Mouse (Mus musculus): Measurements from ENCODE around the gene Rorb. TPM values are rescaled to one million over a fixed set of nuclear protein-coding genes. Genes with fewer than 3 reads are reported as not detected.
A peak's percentile ranks its signal among the peaks of the same experiment; 100 is the strongest.

Gene Rorb
- 1.7 and 1.9 TPM in 2 replicates for polyA plus RNA-seq (2016; fragmentation: Nextera tagmentation; extraction: Ambion mirVana)

DNA sequence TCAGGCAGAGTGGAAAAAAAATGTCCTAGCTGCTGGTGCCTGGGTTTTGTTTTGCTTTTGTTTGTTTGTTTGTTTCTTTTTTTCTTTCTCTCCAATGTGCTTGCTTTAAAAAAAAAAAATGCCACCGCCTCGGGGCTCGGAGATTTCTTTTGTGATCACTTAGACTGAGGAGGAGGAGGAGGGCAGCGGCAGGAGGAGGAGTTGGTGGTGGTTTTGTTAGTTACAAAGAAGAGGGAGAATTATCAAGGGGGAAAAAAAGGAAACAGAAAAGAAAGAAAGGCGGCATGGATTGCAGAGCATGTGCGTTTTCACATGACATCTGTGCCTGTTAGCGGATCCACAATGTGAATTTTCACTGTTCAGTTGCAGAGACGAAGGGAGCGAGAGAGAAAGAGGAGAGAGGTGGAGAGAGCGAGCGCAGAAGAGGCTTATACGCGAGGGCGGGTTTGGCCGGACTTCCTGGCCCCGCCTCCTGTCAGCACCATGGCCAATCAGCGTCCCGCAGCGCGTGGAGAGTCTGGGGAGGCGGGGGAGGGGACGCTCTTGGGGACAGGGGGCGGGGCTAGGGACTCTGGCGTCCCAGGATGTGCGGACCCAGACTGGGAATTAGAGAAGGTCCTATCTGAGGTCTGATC, at the start of gene Rorb:
Gene Rorb, minus strand, starts transcription at position 404 of the 635 bp plus-strand sequence.
- DNase-seq (ENCODE audit: extremely low spot score, low spot score): peak; percentile 88

DNA sequence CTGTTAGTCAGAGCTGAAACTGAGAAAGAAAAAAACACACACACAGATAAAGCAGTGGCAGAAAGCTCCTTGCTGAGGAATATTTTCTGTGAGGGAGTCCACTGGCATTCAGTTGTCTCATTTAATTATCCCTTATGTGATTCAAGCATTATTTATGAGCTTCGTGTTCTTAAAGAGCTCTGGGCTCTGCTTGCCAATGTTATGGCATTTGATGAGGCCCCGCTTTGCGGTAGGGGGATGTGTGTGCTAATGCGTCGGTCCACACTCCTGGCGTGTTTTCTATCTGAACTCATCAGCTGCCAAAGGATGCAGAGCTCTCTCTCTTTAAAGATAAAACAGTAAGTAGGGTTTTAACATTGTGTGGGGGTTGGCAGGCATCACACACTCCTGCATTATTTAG, 37.9 kb upstream of the Rorb start:
- no peak for DNase-seq (ENCODE audit: extremely low spot score, low spot score)
- WGBS: 89% methylated on average over 6 of the region's 6 CpGs

More for the DNA sequence above, at the start of gene Rorb:
- Histone ChIP-seq H3K27me3 (ENCODE audit: poor library complexity, severe bottlenecking) (peaks cover 48% of the 10 kb centered on the region), H3K36me3 (replicated peaks) (no peaks in the 10 kb centered on the region), H3K9me3 (no peaks in the 10 kb centered on the region), H3K27ac (peak within 1 kb of the TSS; percentile 78), H3K4me1 (peaks cover 26% of the 10 kb centered on the region), H3K4me3 (peak within 1 kb of the TSS; percentile 64)
- under 1% methylated on average over 25 of the region's 25 CpGs for WGBS

DNA sequence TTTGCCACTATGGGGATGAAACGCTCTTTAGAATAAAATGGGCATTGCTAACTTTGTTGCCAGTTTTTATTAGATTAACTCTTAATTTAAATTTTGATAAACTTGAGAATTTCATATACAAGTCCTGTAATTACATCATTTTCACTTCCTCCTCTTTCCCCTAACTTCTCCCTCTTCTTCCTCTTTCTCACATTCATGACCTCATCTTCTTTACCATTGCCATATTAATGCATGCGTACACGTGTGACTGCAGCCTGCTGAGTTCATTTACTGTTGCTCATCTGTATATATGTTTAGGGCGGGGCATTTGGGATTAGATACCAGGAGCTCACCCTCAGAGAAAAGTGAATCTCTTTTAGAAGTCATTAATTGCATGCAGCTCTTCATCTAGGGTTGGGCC, 33.5 kb upstream of the Rorb start:
- H3K9me3 ChIP-seq: no peaks in the 10 kb centered on the region
- no peak for DNase-seq (ENCODE audit: extremely low spot score, low spot score)
- no peak overlapping the region for H3K27ac ChIP-seq
- H3K4me3 ChIP-seq: no peak overlapping the region
- 87% methylated on average over 4 of the region's 4 CpGs for WGBS
- H3K27me3 ChIP-seq (ENCODE audit: poor library complexity, severe bottlenecking): no peaks in the 10 kb centered on the region
- H3K4me1 ChIP-seq: no peaks in the 10 kb centered on the region
- H3K36me3 ChIP-seq (replicated peaks): no peaks in the 10 kb centered on the region

More for the DNA sequence above, 37.9 kb upstream of the Rorb start:
- no peak overlapping the region for H3K27ac ChIP-seq
- no peaks in the 10 kb centered on the region for H3K27me3 ChIP-seq (ENCODE audit: poor library complexity, severe bottlenecking)
- H3K36me3 ChIP-seq (replicated peaks): no peaks in the 10 kb centered on the region
- no peaks in the 10 kb centered on the region for H3K4me1 ChIP-seq
- no peaks in the 10 kb centered on the region for H3K9me3 ChIP-seq
- H3K4me3 ChIP-seq: no peak overlapping the region

- Histone ChIP-seq H3K27me3 (ENCODE audit: poor library complexity, severe bottlenecking) (no peaks in the 10 kb centered on the region), H3K36me3 (replicated peaks) (no peaks in the 10 kb centered on the region), H3K27ac (no peak overlapping the region), H3K9me3 (no peaks in the 10 kb centered on the region), H3K4me1 (no peaks in the 10 kb centered on the region), H3K4me3 (no peak overlapping the region)
- WGBS: 72% methylated on average over 2 of the region's 2 CpGs
- no peak for DNase-seq (ENCODE audit: extremely low spot score, low spot score)
Observed at GRCm38 (mm10) chr19:19136856-19137255, 25.9 kb upstream of the Rorb start.

DNA sequence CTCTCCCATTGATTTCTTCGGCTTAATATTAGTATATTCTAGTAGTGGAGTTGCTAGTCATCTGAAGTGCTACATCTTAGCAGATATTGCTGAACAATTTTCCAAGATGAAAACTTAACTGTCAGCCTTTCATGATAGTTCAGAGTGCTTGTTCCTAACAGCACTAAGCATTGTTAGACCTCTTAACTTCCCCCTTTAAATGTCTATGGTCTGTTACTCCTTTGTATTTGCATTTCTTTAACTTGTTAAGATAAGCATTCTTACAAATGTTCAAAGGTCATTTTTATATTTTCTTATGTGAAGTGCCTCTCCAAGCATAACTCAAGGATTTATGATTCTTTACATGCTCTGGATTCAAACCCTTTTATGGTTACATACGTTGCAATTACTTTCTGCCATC, 24.8 kb upstream of the Rorb start:
- DNase-seq (ENCODE audit: extremely low spot score, low spot score): no peak
- H3K36me3 ChIP-seq (replicated peaks): no peaks in the 10 kb centered on the region
- H3K4me3 ChIP-seq: no peak overlapping the region
- no peaks in the 10 kb centered on the region for H3K27me3 ChIP-seq (ENCODE audit: poor library complexity, severe bottlenecking)
- no peaks in the 10 kb centered on the region for H3K4me1 ChIP-seq
- 90% methylated on average over 2 of the region's 2 CpGs for WGBS
- no peaks in the 10 kb centered on the region for H3K9me3 ChIP-seq
- no peak overlapping the region for H3K27ac ChIP-seq

DNA sequence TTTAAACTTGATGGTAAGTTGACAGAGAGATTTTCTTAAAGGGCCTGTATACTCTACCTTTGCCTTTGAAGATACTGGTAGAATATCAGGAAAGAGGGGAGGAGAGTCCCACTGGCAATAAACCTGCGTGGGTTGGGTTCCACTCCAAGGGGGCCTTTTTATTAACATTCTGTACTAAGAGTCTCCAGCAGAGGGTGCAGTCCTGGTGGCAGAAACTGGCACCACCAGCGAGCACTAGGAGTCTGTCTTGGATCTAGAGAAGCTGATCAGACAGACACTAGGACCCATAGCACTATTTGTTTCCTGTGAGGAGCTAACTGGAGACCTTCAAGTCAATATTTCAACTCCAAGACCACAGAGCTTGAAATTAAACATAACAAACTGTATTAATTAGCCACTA, 11.3 kb upstream of the Rorb start:
- no peaks in the 10 kb centered on the region for H3K4me1 ChIP-seq
- H3K27me3 ChIP-seq (ENCODE audit: poor library complexity, severe bottlenecking): no peaks in the 10 kb centered on the region
- no peak overlapping the region for H3K27ac ChIP-seq
- 52% methylated on average over 2 of the region's 2 CpGs for WGBS
- no peak for DNase-seq (ENCODE audit: extremely low spot score, low spot score)
- no peak overlapping the region for H3K4me3 ChIP-seq
- no peaks in the 10 kb centered on the region for H3K36me3 ChIP-seq (replicated peaks)
- H3K9me3 ChIP-seq: no peaks in the 10 kb centered on the region

- no peak overlapping the region for H3K4me3 ChIP-seq
- peaks cover 46% of the 10 kb centered on the region for H3K27me3 ChIP-seq (ENCODE audit: poor library complexity, severe bottlenecking)
- 58% methylated on average over 4 of the region's 4 CpGs for WGBS
- no peak overlapping the region for H3K27ac ChIP-seq
- H3K9me3 ChIP-seq: no peaks in the 10 kb centered on the region
- no peaks in the 10 kb centered on the region for H3K36me3 ChIP-seq (replicated peaks)
- DNase-seq (ENCODE audit: extremely low spot score, low spot score): no peak
- H3K4me1 ChIP-seq: peaks cover 26% of the 10 kb centered on the region
Observed at GRCm38 (mm10) chr19:19112180-19112579, 1.2 kb upstream of the Rorb start.

DNA sequence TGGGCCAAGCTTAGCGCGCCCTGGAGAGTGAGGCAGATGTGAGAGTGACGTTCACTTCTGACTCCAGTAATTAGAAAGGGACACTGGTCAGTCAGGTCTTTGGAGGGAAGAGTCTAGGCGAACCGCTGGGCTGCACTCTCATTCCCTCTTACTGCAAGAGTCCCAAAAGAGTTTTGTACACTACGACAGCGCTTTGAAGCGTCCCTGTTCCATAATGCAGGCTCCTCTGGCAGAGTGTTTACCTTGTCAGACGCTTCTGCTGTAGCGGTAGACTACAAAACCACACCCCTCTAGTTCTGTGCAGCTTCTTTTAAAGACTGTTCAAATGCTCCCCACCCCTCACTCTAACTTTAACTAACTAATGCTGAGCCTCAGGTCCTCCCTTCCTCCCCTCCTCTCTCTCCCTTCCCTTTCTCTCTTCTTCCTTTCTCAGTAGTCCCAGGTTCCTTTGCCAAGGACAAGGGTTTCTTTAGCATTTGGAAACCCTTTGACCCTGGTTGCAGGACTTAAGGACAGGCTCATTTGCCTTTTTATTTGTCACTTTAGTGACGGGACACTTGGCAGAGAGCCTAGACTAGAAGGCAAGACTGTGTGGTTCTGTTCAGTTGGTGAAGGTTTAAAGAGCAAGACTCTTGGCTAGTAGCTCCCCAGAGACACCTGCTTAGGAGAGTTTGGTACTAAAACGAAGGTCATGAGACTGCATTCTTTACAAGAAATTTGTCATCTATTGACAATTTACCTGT, 603 bp upstream of the Rorb start:
- DNase-seq (ENCODE audit: extremely low spot score, low spot score): no peak
- Histone ChIP-seq H3K9me3 (no peaks in the 10 kb centered on the region), H3K27me3 (ENCODE audit: poor library complexity, severe bottlenecking) (peaks cover 48% of the 10 kb centered on the region), H3K4me3 (peak overlapping the region; percentile 64), H3K27ac (no peak overlapping the region), H3K4me1 (peaks cover 26% of the 10 kb centered on the region), H3K36me3 (replicated peaks) (no peaks in the 10 kb centered on the region)
- WGBS: 3% methylated on average over 12 of the region's 12 CpGs

DNA sequence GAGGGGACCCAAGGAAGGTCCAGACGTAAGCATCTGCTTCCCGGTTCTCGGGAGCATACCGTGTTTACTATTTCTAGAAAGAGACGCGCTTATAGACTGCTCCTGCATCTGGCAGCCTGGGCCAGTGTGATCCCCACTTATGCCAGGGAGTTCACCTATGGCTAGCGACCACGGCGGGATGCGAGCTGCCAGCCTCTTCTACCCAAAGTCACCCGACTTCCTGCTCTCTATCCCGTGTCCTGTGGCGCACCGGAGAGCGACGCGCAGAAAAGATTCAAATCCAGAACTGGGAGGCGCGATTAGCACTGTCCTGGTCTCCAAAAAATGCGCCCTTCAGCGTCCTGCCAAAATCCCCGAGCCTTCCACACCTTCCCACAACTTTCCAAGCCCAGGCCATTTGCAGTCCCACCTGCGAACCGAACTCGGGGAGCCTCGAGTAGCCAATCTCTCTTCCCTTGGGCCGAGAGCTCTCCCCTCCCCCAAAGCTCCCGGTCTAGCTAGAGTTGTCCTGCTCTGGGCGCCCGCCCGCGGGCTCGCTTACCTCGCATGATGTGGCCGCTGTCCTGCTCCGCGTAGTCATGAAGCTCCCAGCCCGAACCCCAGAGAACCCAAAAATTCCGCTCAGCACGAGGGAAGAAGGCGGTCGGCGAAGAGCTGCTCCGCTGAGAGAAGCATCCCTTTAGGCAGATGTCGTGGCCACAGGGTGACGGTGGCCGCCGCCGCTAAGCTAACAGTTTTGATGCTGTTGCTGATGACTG, 806 bp downstream of the Rorb start:
- DNase-seq (ENCODE audit: extremely low spot score, low spot score): peak; percentile 64
- Histone ChIP-seq H3K36me3 (replicated peaks) (no peaks in the 10 kb centered on the region), H3K9me3 (no peaks in the 10 kb centered on the region), H3K27ac (peak overlapping the region; percentile 78), H3K27me3 (ENCODE audit: poor library complexity, severe bottlenecking) (peaks cover 48% of the 10 kb centered on the region), H3K4me3 (peak overlapping the region; percentile 64), H3K4me1 (peaks cover 26% of the 10 kb centered on the region)
- under 1% methylated on average over 49 of the region's 49 CpGs for WGBS

DNA sequence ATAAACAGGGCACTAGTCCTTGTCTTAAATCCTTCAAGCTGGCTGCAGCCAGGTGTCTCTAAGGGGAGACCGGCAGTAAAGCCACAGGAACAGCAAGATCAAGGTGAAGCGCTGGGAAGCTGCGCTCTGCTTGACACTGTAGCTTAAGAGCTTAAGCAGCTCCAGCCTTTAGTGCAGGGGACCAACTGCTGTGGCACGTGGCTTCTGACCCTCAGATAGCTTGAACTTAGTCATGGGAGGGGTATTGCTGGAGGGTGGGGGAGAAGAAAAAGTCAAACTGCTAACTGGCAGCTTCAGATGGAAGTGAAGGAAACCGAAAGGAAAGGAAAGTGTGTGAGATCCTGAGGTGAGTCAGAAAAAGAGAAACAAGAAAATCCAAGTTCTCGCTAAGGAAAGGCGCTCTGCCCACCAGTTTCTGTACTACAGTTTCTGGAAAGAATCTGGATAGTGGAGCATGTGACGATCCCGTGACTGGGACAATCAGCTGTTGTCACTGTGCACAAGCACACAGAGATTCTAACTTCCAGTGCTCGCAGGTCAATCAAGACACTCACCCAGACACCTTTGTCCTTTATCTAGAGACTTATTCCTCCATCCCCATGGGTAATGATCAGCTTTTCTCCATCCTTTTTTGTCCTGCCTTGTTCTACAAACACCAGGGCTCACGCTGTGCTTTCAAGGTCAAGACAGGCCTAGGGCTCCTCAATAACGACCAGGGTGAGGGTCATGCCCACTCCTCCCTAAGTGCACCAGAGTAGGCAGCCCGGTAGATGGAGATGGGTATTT, 2.2 kb downstream of the Rorb start:
- Histone ChIP-seq H3K4me1 (peaks cover 26% of the 10 kb centered on the region), H3K36me3 (replicated peaks) (no peaks in the 10 kb centered on the region), H3K27me3 (ENCODE audit: poor library complexity, severe bottlenecking) (peaks cover 48% of the 10 kb centered on the region), H3K27ac (no peak overlapping the region), H3K9me3 (no peaks in the 10 kb centered on the region), H3K4me3 (peak overlapping the region; percentile 64; the same call in 1 of the 2 replicates)
- peak; percentile 16 for DNase-seq (ENCODE audit: extremely low spot score, low spot score)
- WGBS: 24% methylated on average over 13 of the region's 13 CpGs

DNA sequence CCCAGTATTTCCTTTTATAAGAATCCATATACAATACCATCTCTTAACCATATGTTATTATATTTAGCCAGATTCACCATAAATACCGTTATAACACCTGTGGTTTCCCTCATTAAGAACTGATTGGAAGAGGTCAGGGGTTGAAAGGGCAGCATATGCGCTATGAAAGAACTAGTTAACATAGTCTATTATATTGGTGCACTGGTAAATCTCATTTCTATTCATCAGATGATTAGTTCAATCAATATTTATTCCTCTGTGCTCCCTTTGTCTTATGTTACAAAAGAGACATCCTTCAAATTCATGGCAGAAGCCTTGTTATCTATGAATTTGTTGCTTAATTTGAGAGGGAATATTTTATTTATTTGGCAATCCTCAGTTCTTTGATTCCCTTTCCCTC, 6.4 kb downstream of the Rorb start:
- Histone ChIP-seq H3K4me1 (peaks cover 12% of the 10 kb centered on the region), H3K9me3 (no peaks in the 10 kb centered on the region), H3K4me3 (no peak overlapping the region), H3K27ac (no peak overlapping the region), H3K27me3 (ENCODE audit: poor library complexity, severe bottlenecking) (peaks cover 26% of the 10 kb centered on the region), H3K36me3 (replicated peaks) (no peaks in the 10 kb centered on the region)
- no peak for DNase-seq (ENCODE audit: extremely low spot score, low spot score)
- 86% methylated on average over 2 of the region's 2 CpGs for WGBS

- Histone ChIP-seq H3K36me3 (replicated peaks) (no peaks in the 10 kb centered on the region), H3K4me3 (no peak overlapping the region), H3K4me1 (no peaks in the 10 kb centered on the region), H3K27me3 (ENCODE audit: poor library complexity, severe bottlenecking) (no peaks in the 10 kb centered on the region), H3K27ac (no peak overlapping the region), H3K9me3 (no peaks in the 10 kb centered on the region)
- no peak for DNase-seq (ENCODE audit: extremely low spot score, low spot score)
- WGBS: 92% methylated on average over 6 of the region's 6 CpGs
Observed at GRCm38 (mm10) chr19:19097149-19097548, 13.8 kb downstream of the Rorb start.
